Mouse (Mus musculus): ENCODE results near the gene Spi1. TPM values are rescaled to one million over a fixed set of nuclear protein-coding genes. Genes with fewer than 3 reads are reported as not detected.

The Spi1 gene
- total RNA-seq, 2 experiments from 2014 or later: 2.8 to 4.0 TPM

DNA sequence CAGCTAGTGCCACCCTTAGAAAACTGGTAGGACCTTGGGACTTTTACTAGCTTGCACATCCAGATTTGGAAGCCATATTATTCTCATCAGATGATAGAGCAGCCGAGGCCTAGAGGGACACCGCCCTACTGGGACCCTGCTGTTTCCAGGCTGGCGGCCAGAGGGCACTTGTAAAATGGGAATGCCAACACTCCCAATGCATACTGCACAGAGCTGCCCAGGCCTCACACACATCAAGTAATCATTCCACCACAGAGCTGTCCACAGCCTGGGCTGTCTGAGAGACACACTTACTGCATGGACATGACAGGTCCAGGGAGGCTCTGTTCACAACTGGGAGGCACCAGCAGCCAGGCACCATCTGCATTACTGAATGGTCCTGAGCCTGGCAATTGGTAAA lies 15.7 kb upstream of the Spi1 start:
- no peak for DNase-seq (ENCODE audit: low spot score in 2 of 2)

DNA sequence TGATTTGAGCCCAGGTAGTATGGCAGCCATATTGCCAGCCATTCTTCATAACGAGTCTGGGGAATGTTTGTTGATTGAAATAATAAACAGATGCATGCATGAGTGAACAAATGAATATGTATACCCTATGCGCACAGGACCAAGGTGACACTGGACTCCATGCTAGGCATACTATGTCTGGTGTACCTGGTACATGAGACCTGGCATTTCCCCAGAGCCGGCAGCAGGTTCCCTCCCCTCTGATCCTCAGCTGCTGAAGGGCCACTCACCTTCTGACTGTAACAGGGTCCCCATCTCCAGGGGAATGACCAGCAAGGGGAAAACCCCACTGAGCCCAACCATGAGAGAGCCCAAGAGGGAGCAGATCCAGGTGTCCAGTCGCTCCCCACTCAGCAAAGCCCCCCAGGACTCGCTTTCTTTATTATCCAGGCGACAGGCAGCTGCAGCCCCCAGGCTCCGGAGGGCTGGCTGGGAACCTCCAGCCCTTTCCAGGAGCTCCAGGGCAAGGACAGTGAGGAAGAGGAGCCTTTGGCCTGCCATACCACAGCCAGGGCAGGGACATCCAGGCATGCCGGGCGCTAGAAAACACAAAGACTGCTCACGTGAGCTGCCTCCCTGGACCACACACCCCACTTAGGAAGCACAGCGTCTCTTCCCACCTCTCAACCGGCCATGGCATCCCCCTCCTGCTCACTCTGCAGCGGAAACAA lies 13.9 kb upstream of the Spi1 start:
- no peak for DNase-seq (ENCODE audit: low spot score in 2 of 2)

DNA sequence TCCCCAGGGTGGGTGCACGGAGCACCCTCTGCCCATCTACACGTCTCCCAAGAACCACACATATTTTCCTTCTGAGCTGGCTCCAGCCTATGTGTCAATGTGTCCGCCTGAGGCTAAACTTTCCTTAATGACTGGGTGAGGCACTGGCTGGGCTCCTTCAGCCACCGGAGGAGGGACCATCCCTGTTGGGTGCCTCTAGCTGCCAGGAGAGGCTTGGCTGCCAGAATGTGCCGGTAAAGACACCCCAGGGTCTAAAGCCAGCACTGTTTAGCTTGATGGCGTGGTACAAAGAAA lies 13.4 kb upstream of the Spi1 start:
- DNase-seq (ENCODE audit: low spot score in 2 of 2): no peak

DNA sequence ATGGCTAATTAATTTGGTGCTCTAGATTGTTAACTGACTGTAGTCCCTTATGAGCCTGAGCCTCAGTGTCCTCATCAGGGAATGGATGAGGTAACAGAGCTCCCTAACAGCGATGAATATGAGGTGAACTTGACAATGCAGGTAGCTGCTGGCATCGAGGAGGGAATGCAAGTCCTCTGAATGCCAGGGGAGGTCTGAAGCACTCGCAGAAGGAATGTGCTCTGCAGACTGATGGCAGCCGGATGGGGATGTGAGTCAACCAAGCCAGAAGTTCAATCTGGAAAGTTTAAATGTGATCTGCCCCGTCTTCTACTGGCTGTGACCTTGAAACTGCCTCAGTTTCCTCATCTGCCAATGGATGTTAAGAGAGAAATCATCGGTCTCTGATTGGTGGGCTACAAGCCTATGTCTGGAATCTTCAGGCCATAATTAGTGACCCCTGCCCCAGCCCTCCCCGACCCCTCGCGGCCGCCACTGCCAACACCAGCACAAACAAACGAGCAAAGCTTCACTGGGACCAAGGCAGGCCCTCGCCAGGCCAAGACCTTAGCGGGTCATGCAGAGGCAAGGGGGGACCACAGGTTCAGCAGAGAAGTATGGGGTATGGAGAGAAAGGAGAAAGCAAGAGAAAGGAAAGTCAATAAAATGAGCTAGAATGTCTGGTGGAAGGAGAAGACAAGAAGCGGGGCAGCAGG lies 12.7 kb upstream of the Spi1 start:
- no peak for DNase-seq (ENCODE audit: low spot score in 2 of 2)

DNA sequence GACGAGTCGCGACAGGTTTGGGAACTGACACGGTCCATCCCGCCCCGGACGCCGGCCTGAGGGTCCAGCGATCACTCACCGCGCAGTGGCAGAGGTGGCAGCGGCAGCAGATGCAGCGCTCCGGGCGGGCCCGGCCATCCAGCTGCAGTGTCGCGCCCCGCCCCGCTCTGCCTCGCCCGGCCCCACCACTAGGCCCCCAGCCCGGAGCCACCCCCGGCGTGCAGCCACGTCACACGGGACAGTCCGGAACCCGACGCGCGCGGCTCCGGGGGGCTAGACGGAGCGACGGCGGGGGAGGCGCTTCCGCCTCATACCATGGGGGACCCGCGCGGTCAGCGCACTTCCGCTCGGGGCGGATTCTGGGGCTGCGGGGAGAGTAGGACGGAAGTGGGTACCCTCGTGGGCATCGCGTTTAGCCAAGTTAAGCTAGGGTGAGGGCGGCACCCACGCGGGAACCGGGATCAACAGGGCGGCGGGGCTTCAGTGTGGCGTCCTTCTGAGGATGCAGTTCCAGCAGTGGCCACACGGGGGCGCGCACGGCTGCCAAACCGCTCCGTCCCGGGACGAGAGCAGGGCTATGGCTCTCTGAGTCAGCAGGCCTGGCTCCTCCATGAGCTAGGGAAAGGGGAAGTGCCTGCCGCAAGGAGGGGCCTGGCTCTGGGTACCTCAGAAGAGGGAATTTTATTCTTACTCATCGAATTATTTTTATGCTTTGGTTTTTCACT lies 12.0 kb upstream of the Spi1 start, which contains the start of gene Slc39a13:
Slc39a13 (minus strand) TSS at position 342 of the 725 bp plus-strand sequence.
- DNase-seq (ENCODE audit: low spot score in 2 of 2): peak; percentile 95 to 97

DNA sequence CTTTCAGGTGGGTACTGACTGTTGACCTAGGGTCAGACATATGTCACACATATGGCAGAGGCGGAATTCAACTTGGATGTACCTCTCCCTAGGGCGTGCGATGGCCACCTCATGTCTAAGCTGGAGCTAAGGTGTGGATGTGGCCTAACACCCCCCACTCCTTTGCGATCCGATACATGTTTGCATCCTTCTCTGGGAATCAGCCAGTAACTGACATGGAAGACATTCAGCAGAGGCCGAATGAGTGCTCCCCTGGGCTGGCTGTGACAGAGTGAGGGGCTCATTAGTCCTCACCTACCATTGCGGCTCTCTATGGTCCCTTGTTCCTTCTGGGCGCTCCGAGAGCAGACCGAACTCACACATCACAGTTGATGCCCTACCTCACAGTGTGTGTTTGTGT lies 11.1 kb upstream of the Spi1 start:
- no peak for DNase-seq (ENCODE audit: low spot score in 2 of 2)

DNA sequence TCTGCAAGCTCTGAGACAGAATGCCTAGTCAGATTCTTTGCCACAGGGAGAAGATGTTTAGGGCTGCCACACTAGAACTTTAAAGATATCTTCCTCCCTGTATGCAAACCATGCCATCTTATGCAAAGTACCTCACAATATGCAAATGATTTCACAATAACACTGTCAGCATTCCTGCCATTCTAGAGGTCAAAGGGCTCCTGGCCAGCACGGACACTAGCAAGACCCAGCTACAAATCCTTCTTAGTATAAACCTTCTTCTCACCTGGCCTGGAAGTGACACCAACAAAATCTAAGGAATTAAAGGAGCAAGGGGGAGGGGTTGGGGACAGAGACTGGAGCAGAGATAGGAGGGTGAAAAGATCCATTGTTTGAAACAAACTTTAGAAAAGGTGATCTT lies 10.1 kb upstream of the Spi1 start:
- no peak for DNase-seq (ENCODE audit: low spot score in 2 of 2)

DNA sequence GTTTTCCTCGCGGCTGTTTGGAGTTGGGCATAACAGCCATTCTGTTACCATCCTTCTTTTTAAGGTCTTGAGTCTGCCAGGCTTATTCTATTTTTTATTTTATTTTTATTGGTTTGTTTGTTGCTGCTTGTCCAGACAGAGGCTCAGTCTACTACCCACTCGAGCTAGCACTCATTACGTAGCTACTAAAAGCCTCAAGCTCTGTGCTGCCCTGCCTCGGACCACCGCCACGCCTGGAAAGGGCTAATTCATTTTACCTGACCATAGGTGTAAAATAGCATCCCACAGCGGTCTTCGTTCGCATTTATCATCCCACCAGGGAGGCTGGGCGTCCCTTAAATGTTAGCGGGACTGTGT lies 4.3 kb upstream of the Spi1 start:
- no peak for DNase-seq (ENCODE audit: low spot score in 2 of 2)

DNA sequence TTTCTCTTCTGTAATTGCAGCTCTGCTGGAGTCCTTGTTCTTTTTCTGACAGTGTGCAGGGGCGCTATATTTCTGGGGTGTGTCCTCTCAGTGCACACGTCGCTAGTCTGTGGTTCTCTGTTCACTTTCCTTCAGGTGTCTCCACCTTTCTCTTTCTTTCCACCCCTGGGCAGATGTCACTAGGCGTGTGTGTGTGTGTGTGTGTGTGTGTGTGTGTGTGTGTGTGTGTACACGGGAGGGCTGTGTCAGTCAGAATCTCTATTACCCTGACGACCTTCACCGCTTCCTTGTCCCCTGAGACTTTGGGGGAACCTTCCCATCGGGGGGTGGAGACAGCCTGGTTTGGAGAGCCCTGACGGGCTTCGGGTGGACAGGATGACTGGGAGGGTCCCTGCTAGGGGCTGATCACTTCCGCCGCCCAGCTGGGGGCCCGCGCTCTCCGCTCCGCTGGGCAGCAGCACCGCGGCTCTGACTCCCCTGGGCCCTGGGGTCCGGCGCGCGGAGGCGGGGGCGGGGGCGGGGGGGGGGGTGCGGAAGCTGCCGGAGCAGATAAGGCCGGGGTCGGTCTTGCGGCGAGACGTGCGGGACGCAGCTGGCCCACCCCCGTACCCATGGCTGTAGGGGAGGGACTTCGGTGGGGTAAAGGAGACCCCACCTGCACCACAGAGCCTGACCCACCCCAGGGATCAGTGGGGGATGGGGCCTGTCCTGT lies 3.7 kb upstream of the Spi1 start:
- DNase-seq (ENCODE audit: low spot score in 2 of 2): no peak

DNA sequence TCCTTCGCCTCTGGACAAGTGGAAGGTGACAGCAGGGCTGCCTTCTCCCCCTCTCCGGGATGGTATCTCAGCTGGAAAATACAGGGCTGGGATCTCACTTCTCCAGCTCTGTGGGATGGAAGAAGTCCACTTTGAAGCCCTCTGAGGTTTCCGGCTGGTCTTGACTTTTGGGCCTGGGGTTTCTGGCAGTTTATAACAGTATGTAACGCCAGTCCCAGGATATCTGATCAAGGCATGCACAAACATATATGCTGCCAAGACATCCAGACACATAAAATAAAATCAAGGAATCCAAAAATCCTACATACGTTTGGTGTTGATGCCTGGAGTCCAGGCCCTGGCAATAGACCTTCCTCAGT lies 3.2 kb upstream of the Spi1 start:
- no peak for DNase-seq (ENCODE audit: low spot score in 2 of 2)

DNA sequence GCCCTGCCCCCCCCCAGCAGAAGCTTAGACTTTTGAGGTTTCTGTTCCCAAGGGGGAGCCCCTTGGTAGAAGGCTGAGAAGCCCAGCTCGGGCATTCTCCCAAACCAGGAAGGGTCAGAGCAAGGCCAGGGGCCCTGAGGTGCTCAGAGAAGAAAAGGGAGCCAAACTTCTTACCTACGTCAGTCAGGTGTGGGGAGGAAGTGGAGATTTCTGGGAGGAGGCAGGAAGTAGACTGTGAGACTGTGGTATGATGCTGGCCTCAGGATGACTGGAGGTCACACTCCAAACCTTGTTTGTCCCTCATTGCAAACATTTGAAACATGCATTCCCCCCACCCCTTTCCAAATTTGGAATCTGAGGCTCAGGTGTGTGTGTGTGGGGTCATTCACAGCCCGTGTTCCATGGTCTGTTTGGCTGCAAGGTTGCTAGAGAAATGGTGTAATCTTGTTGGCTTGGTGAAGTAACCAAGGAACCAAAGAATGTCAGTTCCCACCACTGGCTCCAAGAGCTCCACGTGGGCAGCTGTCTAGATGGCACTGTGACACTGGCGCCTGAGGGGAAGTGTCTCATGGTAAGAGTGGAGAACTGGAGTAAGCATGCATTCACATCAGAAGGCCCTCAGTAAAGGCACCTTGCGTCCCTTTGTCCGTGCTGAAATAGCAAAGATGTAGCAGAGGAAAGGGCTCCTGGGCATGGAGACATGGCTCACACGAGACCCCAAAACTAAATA lies 1.2 kb upstream of the Spi1 start:
- DNase-seq (ENCODE audit: low spot score in 2 of 2): no peak

DNA sequence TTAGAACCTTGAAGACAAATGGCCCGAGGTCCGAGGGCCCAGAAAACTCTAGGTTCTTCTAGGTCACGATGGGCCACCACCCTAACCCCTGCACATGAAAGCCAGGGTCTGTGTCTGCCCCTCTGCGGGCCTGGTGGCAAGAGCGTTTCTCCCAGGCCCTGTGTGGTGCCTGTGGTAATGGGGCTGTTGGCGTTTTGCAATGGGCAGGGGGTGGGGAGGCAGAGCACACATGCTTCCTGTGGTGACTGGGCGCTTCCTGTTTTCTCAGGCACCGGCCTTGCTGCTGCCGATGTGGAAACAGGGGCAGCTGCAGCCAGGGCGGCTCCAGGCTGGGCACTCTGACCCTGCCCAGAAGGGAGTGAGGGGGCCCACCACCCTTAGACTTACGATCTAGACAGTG lies 654 bp downstream of the Spi1 start:
- no peak for DNase-seq (ENCODE audit: low spot score in 2 of 2)

DNA sequence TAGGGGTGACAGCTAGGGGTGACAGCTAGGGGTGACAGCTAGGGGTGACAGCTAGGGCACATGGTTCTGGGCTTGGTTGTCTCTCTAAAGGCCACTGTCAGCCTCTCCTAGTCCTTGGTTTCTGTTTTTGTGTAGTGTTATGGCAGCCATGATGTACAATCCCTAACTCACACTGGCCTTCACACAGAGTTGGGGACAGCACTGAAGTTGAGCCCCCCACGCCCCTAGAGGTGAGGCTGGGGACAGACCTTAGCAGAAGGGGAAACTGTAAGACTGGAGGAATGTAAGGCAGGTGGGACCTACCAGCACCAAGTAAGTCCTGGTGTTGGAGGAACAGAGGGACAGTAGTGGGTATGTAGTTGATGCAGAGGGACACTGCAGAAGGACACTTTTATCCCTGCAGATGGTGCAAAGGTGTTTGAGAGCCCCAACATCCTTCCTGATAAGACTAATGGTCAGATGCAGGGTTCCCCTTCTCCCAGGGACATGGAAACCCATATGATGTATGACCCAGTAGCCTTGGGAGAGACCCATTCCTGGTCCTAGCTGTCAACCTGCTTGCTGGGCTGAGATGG lies 1.3 kb downstream of the Spi1 start:
- DNase-seq (ENCODE audit: low spot score in 2 of 2): no peak

DNA sequence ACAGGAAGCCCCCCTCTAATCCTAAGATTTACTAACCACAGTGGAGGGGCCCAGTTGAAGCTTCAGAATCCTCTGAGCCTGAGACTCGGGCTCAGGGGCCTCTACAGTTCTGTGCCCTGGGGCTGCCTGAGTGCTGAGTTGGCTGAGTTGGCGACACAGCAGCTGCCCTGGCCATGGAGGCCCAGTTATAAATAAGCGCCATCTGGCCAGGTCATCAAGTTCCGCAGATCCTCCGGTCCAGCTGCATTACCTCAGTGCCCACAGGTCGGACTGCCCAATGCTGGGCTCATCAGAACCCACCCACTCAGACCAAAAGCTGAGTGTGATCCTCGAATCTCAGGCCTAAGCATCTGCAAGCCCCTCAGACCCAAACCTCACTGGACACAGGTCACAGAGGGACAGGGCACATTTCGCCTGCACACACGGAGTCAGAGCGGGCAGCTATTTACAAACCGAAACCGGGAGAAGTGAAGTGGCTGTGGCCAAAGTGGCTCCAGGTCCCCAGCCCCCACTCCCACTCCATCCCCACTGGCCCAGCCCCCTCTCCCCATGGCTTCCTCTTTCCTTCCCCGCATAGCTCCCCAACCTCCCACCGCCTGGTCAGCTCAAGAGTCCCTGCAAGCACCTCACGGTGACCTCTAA lies 2.1 kb downstream of the Spi1 start:
- no peak for DNase-seq (ENCODE audit: low spot score in 2 of 2)

DNA sequence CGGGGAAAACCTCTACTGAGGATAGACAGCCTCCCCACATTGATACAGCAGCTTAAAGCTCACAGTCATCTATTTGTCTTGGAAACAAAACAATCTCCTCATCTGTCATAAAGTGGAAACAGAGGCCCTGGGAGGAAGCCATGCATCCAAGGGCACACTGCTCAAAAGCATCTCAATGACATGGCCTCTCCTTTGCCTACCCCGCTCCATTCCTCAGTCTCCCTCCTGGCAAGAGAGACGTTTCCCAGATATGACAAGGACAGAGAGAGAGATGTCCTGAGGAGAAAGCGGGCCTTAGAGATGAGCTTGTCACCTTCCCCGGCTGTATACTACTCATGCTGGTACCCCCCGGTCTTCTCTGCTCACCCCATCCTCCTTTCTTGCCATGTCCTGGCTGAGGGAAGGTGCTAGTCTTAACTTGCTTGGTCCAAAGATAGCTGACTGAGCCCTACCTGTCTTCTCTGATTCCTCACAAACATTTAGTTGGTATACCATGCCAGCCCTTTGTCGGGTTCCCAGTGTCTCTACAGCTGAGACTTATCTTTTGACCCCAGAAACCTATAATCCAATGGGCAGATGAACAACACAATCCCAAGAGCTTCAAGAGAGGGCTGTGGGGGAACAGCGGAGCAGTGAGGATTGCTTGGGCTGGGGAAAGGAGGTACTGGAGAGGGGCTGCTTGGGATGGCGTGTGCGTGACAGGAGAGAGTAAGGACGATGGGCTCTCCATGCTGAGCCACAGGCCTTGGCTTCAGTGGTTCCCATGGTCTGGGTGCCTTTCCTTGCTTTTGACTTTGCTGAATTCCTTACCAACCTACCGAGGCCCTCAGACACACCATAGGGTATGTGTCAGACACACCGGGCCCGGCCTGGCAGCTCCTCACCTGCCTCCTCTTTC lies 3.6 kb downstream of the Spi1 start:
- no peak for DNase-seq (ENCODE audit: low spot score in 2 of 2)

DNA sequence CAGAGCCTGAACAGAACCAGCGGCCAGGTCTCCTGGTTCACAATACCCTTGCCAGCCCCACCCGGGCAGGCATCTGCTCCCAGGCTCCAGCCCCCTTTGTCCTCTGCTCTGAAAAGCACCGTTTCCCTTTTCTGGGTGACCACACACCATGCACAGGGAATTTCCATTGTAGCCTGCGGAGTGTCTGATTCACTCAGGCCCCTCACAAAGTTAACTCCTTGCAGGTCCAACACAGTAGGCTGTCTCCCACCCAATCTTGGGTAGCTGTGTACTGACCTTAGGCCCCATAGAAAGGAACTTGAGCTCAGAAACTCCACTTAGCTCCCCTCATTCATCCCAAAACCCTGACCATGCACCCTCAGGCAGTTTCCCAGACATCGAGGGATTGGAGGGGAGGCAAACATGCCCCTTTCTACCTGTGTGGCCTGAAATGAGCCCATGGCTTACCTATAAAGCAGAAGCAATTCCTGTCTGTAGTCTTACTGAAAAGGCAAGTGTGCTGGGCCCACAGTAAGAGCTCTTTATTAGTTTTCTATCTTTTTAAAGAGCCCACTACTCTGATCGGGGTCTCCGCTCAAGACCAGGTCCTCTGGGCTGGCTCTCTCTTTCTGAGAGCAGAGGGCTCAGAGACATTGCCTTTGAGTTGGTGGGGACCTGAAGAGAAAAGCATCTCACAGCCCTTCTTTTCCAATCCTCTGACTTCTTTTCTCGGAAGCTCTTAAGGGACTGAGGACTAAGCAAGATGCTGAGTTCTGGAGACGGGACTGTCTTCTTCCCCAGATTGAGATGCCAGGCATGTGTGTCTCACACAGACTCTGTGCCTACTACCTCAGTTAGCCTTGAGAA lies 4.4 kb downstream of the Spi1 start:
- no peak for DNase-seq (ENCODE audit: low spot score in 2 of 2)

DNA sequence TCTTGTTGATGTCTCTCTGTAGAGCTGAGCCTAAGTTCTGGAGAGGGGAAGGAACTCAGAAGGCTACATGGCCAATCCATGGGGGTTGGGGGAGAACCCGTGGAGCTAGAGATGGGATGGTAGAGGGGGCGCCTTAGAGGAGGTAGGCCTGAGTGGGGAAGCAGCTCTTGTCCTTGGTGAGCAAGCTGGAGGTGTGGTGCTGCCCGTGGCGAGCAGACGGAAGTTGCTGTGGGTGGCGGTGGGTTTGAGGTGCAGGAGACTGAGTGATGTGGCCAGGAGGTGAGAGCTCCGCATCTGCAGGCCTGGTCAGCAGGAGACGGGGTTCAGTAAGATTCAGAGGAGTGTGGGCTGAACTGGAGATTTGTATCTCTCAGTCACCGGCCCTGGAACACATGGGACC lies 5.3 kb downstream of the Spi1 start:
- DNase-seq (ENCODE audit: low spot score in 2 of 2): no peak

DNA sequence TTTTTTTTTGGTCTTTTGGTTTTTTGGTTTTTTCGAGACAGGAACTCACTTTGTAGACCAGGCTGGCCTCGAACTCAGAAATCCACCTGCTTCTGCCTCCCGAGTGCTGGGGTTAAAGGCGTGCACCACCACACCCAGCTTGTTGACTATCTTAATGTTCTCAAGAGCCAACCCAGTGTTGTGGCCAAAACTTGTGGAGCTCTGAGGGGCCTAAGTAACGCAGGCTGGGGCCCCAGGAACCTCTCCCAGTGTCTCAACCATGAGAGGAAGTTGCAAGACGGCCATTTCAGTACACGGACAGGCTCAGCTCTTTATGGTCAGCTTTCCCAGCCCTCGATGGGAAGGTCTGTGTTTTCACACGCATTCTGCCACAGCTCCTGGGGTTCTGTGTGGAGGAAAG lies 6.8 kb downstream of the Spi1 start:
- no peak for DNase-seq (ENCODE audit: low spot score in 2 of 2)

DNA sequence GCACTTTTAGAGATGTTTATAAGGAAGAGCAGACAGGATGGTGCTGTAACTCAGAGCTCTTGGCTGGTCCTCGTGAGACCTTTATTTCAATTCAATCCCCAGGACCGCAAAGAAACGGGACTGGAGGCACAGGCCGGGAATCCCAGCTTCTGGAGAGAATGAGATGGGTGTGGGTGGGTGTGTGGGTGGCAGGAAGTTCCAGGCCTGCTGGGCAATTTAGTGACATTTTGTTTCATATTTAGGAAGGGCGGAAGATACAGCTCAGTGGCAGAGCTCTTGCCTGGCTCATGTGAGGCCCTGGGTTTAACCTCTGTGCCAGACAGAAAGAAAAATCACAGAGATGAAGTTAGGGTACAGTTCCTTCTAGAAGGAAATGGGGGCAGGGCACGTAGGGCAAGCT lies 8.0 kb downstream of the Spi1 start:
- DNase-seq (ENCODE audit: low spot score in 2 of 2): peak in 1 of 2 experiments; percentile 26
